Mouse (Mus musculus): ENCODE measurements around the gene Ppia. TPM values are rescaled to one million over a fixed set of nuclear protein-coding genes. Genes with fewer than 3 reads are reported as not detected.
A peak's percentile ranks its signal among the peaks of the same experiment; 100 is the strongest.
"Not testable (repeated sequence)": the region's sequence is repeated elsewhere in the genome, so short reads cannot be mapped to it uniquely, and the experiment has no call there.

The Ppia gene
- polyA plus RNA-seq, 1 experiment from 2014 or later, result 4,594 TPM

DNA sequence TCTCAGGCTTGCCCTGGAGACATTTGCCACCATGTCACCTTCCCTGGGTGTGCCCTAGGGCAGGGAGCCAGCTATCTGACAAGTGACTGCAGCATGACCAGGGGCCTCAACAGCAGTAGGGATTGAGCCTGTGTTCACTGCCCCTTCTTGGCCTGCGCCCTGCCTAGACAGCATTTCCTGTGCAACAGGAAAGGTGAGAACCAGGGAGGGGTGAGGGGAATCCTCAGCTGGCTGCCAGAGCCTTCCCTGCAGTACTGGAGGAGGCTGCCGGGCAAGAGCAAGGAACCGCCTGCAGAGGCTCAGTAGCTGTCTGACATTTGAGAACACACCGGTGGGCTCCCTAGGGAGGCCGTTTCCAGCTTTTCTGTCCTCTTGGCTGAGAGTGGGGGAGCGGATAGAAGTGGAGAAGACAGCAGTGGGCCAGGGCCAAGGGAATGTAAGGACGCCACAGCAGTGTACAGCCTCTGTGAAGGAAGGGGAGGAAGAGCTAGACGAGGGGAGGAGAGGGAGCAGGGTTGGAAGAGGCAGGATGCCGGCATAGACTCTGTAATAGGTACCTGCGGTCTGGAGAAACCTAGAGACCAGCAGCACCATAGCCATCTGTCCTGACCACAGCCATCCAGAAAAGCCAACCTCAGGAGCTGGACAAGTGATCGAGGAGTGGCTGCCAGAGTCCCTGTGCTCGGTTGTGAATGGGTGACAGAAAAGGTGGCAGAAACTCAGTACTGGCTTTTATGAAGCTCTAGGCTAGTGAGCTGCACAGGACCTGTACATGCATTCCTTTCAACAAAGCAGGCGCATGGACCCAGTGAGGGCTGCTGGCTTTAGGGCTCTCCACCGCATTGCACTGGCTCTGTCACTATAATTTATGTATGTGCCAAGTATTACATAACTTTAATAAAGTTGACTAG is 8.7 kb upstream of the Ppia start:
- peak overlapping the region; percentile 60 for H3K27ac ChIP-seq (replicated peaks)
- peak overlapping the region; percentile 31 for H3K9ac ChIP-seq (replicated peaks)
- 0 out of 2 replicates have a peak, but pooled peaks have one; percentile 5 for ATAC-seq (ENCODE audit: low FRiP score, low read depth)
- 51% methylated on average over 14 of the region's 14 CpGs for WGBS
- H3K9me3 ChIP-seq, result no peaks in the 10 kb centered on the region
- H3K4me1 ChIP-seq, result peaks cover 9% of the 10 kb centered on the region
- H3K4me2 ChIP-seq (replicated peaks), result no peak overlapping the region
- H3K36me3 ChIP-seq, result peaks cover 50% of the 10 kb centered on the region
- no peaks in the 10 kb centered on the region for H3K27me3 ChIP-seq
- no peak overlapping the region for H3K4me3 ChIP-seq

DNA sequence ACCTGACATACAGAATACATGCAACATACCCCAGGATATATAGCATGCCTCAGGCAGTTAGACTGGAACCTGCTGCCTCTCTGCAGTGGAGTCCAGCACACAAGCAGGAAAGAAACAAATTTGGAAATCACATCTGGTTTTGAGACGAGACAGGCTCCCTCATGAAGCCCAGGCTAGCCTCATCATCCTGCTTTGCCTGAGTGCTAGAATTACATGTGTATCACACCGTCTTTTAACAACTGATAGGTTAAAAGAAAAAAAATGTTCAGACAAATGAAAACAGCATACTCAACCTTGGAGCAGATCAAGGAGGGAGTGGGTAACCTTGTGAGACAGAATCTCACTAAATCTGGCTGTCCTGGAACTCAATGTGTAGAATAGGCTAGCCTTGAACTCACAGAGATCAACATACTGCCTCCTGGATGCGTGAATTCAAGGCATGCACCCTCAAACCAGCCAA is 8.1 kb upstream of the Ppia start:
- no peak overlapping the region for H3K9ac ChIP-seq (replicated peaks)
- WGBS, result 83% methylated on average over 3 of the region's 3 CpGs
- H3K9me3 ChIP-seq, result no peaks in the 10 kb centered on the region
- H3K4me2 ChIP-seq (replicated peaks), result no peak overlapping the region
- peaks cover 9% of the 10 kb centered on the region for H3K4me1 ChIP-seq
- ATAC-seq (ENCODE audit: low FRiP score, low read depth), result 0 out of 2 replicates have a peak, but pooled peaks have one; percentile 1
- peaks cover 43% of the 10 kb centered on the region for H3K36me3 ChIP-seq
- H3K27me3 ChIP-seq, result no peaks in the 10 kb centered on the region
- H3K27ac ChIP-seq (replicated peaks), result no peak overlapping the region
- no peak overlapping the region for H3K4me3 ChIP-seq

DNA sequence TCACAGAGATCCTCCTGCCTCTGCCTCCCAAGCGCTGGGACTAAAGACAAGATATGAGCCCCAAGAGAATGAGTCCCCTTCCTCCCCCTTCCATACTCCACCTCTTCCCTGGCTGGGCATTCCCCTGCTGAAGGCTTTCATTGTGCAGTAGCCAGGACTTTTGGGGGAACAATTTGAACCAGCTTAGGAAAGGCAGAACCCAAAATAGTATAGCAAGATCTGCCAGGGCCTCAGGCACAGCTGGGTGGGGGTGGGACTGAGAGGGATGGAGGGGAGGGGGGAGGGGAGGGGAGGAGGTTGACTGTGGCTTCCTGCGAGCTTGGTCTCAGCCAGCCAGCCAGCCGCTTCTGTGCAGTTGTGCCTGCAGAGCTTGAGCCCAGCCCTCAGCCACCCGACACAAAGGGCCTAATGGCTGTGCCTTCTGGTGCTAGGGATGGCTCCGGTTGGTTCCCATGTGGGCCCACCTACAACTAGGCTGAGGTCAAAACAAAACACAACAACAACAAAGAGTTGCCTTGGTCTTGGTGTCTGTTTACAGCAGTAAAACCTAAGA is 5.1 kb upstream of the Ppia start:
- WGBS, result 56% methylated on average over 5 of the region's 5 CpGs
- H3K36me3 ChIP-seq, result peaks cover 13% of the 10 kb centered on the region

DNA sequence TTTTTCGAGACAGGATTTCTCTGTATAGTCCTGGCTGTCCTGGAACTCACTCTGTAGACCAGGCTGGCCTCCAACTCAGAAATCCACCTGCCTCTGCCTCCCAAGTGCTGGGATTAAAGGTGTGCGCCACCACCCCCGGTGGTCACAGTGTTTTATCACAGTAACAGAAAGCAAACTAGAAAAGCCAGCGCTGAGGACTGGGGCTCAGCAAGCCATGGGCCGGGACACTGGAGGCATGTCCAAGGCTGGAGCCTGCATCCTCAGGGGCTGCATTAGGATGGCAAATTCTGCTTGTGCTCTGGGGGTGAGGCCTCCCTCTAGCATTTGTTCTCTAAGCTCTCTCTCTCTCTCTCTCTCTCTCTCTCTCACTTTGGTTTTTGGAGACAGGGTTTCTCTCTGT is 4.5 kb upstream of the Ppia start:
- ATAC-seq (ENCODE audit: low FRiP score, low read depth); H3K4me2 ChIP-seq (replicated peaks); H3K27ac ChIP-seq (replicated peaks); H3K36me3 ChIP-seq; H3K4me3 ChIP-seq; H3K9me3 ChIP-seq; H3K9ac ChIP-seq (replicated peaks); H3K27me3 ChIP-seq: not testable (repeated sequence)
- WGBS, result 93% methylated on average over 5 of the region's 5 CpGs
- H3K4me1 ChIP-seq, result peaks cover 12% of the 10 kb centered on the region

More for the DNA sequence above, 5.1 kb upstream of the Ppia start:
- H3K9me3 ChIP-seq, result no peaks in the 10 kb centered on the region
- H3K4me2 ChIP-seq (replicated peaks), result no peak overlapping the region
- no peak for ATAC-seq (ENCODE audit: low FRiP score, low read depth)
- no peak overlapping the region for H3K9ac ChIP-seq (replicated peaks)
- no peak overlapping the region for H3K27ac ChIP-seq (replicated peaks)
- peaks cover 13% of the 10 kb centered on the region for H3K4me1 ChIP-seq
- H3K4me3 ChIP-seq, result no peak overlapping the region
- no peaks in the 10 kb centered on the region for H3K27me3 ChIP-seq

DNA sequence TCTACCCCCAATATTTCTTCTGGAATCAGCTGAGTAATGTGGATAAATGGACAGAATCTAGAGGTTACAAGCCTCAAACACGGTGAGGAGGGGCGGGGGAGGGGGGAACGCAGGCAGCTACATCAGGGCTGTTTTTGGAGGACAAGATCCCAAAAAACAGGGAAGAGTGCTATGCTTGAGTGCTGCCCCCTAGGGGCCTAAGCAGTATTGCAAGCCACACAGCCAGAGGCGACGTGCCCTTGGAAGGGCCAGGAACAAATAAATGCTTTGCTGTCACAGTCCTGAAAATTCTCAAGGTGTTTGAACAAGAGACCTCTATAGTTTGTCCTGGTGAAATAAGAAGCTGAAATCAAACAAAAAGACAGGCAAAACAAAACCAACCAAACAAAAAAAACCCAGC is 3.6 kb upstream of the Ppia start:
- H3K4me2 ChIP-seq (replicated peaks), result no peak overlapping the region
- H3K27ac ChIP-seq (replicated peaks), result no peak overlapping the region
- H3K27me3 ChIP-seq, result no peaks in the 10 kb centered on the region
- no peaks in the 10 kb centered on the region for H3K36me3 ChIP-seq
- H3K4me3 ChIP-seq, result no peak overlapping the region
- ATAC-seq (ENCODE audit: low FRiP score, low read depth), result no peak
- H3K9ac ChIP-seq (replicated peaks), result no peak overlapping the region
- H3K4me1 ChIP-seq, result peaks cover 7% of the 10 kb centered on the region
- no peaks in the 10 kb centered on the region for H3K9me3 ChIP-seq
- 7% methylated on average over 5 of the region's 5 CpGs for WGBS

DNA sequence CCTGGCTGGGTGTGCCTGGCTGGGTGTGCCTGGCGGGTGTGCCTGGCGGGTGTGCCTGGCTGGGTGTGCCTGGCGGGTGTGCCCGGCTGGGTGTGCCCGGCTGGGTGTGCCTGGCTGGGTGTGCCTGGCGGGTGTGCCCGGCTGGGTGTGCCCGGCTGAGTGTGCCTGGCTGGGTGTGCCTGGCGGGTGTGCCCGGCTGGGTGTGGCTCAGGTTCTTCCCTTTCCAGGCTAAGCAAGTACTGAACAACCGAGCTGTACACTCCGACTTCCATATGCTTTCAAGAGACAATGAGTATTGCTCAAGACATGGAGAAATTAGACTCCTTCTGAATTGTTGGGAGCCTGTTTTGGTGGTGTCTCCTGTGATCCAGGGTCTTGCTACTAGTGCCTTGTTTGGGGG is 2.0 kb upstream of the Ppia start:
- Histone ChIP-seq H3K4me1 (peaks cover 19% of the 10 kb centered on the region), H3K4me3 (no peak overlapping the region), H3K9ac (replicated peaks) (no peak overlapping the region), H3K9me3 (no peaks in the 10 kb centered on the region), H3K36me3 (peaks cover 5% of the 10 kb centered on the region), H3K4me2 (replicated peaks) (no peak overlapping the region), H3K27ac (replicated peaks) (no peak overlapping the region), H3K27me3 (no peaks in the 10 kb centered on the region)
- 94% methylated on average over 11 of the region's 12 CpGs for WGBS
- ATAC-seq (ENCODE audit: low FRiP score, low read depth), result no peak

DNA sequence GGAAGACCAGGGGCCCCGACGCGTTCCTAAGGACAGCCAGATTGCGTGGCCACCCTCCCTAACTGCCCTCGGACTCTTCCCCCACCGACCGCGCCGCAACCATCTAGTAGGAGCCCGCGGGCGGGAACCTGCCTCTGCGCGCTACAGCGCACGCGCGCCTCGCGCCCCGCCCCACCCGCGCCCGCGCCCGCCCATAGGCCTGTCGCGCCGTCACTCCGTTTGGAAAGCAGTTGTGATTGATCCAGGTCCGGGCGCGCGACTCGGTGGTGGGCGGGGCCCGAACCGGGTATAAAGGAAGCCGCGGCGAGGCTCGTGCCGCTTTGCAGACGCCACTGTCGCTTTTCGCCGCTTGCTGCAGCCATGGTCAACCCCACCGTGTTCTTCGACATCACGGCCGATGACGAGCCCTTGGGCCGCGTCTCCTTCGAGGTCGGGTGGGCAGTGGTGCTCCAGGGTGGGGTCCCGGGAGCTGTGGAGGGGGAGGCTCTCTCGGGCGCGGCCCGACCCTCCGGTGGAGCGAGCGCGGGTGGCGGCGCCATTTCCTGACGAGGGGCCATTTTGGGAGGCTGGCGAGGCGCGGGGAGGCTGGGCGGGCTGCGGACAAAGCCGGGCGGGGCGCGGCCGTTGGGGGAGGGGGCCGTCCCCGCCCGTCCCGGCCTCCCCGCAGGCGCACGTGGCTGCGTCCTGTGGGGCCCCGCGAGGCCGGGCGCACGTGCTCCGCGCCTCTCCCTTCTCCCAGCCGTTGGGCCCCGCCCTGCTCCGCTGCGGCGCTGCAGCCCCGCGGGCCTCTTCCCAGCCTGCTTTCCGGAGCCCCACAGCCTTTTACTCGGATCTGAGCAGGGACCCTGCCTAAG is 535 bp downstream of the Ppia start:
- Histone ChIP-seq H3K4me1 (peaks cover 25% of the 10 kb centered on the region), H3K27ac (replicated peaks) (peak overlapping the region; percentile 95), H3K4me2 (replicated peaks) (peak overlapping the region; percentile 81), H3K27me3 (no peaks in the 10 kb centered on the region), H3K36me3 (peaks cover 28% of the 10 kb centered on the region), H3K9me3 (no peaks in the 10 kb centered on the region), H3K9ac (replicated peaks) (peak overlapping the region; percentile 87), H3K4me3 (peak overlapping the region; percentile 66)
- ATAC-seq (ENCODE audit: low FRiP score, low read depth), result peak; percentile 96
- under 1% methylated on average over 74 of the region's 102 CpGs for WGBS

DNA sequence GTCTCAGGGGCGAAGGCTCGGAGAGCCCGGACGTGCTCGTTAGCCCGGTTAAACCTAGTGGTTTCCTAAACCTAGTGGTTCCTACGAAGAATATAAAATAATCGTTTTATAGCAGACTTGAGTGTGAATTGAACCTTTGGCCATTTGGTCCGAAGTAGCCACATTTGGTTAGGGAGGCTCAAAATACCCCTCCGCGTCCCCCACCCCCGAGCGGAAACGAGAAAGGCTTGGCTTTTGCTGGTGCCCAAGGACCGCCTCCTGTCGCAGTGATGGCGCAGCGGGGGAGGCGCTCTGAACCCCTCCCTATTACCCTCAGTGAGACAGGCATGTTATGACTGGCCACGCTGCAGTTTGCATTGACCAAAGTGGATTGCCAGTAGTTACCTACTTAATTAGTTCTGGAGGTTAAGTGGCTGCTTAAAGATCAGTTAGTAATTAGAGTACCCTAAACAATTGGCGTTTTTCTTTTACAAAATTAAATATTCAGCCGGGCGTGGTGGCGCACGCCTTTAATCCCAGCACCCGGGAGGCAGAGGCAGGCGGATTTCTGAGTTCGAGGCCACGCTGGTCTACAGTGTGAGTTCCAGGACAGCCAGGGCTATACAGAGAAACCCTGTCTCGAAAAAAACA is 1.3 kb downstream of the Ppia start:
- Histone ChIP-seq H3K9me3 (no peaks in the 10 kb centered on the region), H3K27ac (replicated peaks) (peak overlapping the region; percentile 95), H3K4me3 (peak overlapping the region; percentile 66), H3K4me1 (peaks cover 25% of the 10 kb centered on the region), H3K27me3 (no peaks in the 10 kb centered on the region), H3K9ac (replicated peaks) (peak overlapping the region; percentile 87), H3K4me2 (replicated peaks) (peak overlapping the region; percentile 81), H3K36me3 (peaks cover 31% of the 10 kb centered on the region)
- peak; percentile 32 for ATAC-seq (ENCODE audit: low FRiP score, low read depth)
- under 1% methylated on average over 30 of the region's 30 CpGs for WGBS

DNA sequence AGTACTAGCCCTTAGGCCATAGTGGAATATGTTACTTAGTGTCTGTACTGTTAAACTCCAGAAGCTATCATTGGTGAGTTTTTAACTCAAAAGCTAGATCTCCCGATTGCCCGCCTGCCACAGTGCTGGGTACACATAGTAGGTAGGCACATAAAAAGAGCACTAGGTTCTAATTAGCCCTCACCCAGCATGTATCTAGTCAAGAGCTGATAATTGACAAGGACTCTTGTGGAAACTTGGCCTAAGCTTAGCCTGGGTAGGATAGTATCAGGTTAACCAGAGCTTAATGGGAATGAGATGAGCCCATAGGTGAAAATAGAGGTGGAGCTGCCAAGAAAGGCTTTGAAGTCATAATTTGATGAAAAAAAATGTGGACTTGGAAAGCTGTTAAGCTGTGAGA is 1.8 kb downstream of the Ppia start:
- whole genome bisulfite sequencing, result 44% methylated on average over 2 of the region's 2 CpGs
- H3K4me2 ChIP-seq (replicated peaks), result peak overlapping the region; percentile 81
- H3K27ac ChIP-seq (replicated peaks), result peak overlapping the region; percentile 95; the same call in 1 of the 2 replicates
- peak overlapping the region; percentile 66 for H3K4me3 ChIP-seq
- peak overlapping the region; percentile 87; the same call in 1 of the 2 replicates for H3K9ac ChIP-seq (replicated peaks)
- no peak for ATAC-seq (ENCODE audit: low FRiP score, low read depth)
- H3K27me3 ChIP-seq, result no peaks in the 10 kb centered on the region
- peaks cover 25% of the 10 kb centered on the region for H3K4me1 ChIP-seq
- H3K36me3 ChIP-seq, result peaks cover 31% of the 10 kb centered on the region
- H3K9me3 ChIP-seq, result no peaks in the 10 kb centered on the region

DNA sequence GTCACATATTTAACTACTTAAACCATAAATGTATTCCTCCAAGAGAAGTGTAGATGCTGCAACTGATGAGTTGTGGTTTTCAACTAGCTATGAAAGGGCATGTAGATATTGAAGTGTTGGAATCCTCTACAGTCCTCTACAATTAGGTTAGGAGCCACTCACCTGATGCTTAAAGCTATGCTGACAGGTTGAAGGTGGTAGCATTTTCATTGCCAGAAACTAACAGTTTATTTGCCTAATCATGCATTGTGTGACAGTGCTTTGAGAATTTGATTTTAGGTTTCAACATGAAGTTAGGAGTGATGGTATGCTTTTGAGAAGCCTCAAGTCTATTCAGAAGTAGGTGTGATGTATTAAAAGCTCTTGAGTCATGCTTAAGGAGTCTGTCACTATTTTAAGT is 2.2 kb downstream of the Ppia start:
- Histone ChIP-seq H3K27ac (replicated peaks) (no peak overlapping the region), H3K36me3 (peaks cover 34% of the 10 kb centered on the region), H3K27me3 (no peaks in the 10 kb centered on the region), H3K9ac (replicated peaks) (peak overlapping the region; percentile 87; the same call in 1 of the 2 replicates), H3K4me2 (replicated peaks) (peak overlapping the region; percentile 81), H3K4me3 (peak overlapping the region; percentile 66), H3K9me3 (no peaks in the 10 kb centered on the region), H3K4me1 (peaks cover 25% of the 10 kb centered on the region)
- ATAC-seq (ENCODE audit: low FRiP score, low read depth), result no peak

DNA sequence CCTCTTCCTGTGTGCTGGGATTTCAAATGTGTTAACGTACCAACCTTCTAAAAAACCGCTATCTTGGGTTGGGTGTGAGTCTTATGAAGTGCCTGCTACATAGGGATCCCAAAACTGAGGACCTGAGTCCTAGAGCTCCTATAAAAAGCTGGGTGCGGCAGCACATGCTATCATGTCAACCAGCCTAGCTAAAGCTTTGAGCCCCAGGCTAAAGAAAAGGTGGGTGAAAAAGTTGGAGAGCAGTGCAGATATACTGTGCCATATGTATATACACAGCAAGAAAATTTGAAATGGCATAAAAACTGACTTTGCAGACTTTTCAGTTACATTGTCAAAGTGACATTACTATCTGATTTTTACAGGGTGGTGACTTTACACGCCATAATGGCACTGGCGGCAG is 3.5 kb downstream of the Ppia start:
- no peak overlapping the region for H3K27ac ChIP-seq (replicated peaks)
- no peak overlapping the region for H3K4me3 ChIP-seq
- H3K36me3 ChIP-seq, result peaks cover 46% of the 10 kb centered on the region
- H3K4me1 ChIP-seq, result peaks cover 25% of the 10 kb centered on the region
- no peak overlapping the region; the same call in 1 of the 2 replicates for H3K4me2 ChIP-seq (replicated peaks)
- 89% methylated on average over 5 of the region's 5 CpGs for WGBS
- ATAC-seq (ENCODE audit: low FRiP score, low read depth), result no peak
- no peaks in the 10 kb centered on the region for H3K9me3 ChIP-seq
- no peaks in the 10 kb centered on the region for H3K27me3 ChIP-seq
- no peak overlapping the region for H3K9ac ChIP-seq (replicated peaks)

Data from midbrain, embryonic 12.5 days (tissue).